ENCODE assay signal across 8 mouse cellular contexts in genomic region chr2:70508496-70508895, GRCm38 (mm10). TPM values are rescaled to one million over a fixed set of nuclear protein-coding genes. Genes with fewer than 3 reads are reported as not detected.
DNase-seq lines count a peak whose midpoint lies in the region; ATAC-seq and TF ChIP-seq lines count a peak whose summit lies in the region.

TSS of gene Erich2 (plus strand) at chr2:70508819.

- no peaks in the 10 kb centered on the region for H3K36me3 ChIP-seq in kidney, postnatal 0 days (ENCODE audit: insufficient read depth, low read length)
- no peaks in the 10 kb centered on the region for H3K36me3 ChIP-seq in hindbrain, embryonic 16.5 days (ENCODE audit: control insufficient read depth, insufficient read depth, low read length)
- H3K36me3 ChIP-seq in neural tube, embryonic 12.5 days = no peaks in the 10 kb centered on the region

- 12% methylated on average over 10 of the region's 10 CpGs for WGBS in kidney, postnatal 0 days
- 10% methylated on average over 10 of the region's 10 CpGs for WGBS in hindbrain, embryonic 16.5 days
- 13% methylated on average over 10 of the region's 10 CpGs for WGBS in neural tube, embryonic 12.5 days

- intact Hi-C loops in gastrocnemius, postnatal 14 days (cut with DNase I; ENCODE audit: low total_unique reads) = no loop called here

- no peaks in the 10 kb centered on the region for H3K27me3 ChIP-seq in kidney, postnatal 0 days (ENCODE audit: insufficient read depth, low read length)
- no peaks in the 10 kb centered on the region for H3K27me3 ChIP-seq in hindbrain, embryonic 16.5 days (replicated peaks; ENCODE audit: control insufficient read depth, insufficient read depth, low read length)
- H3K27me3 ChIP-seq in neural tube, embryonic 12.5 days (replicated peaks) = no peaks in the 10 kb centered on the region

- no peaks in the 10 kb centered on the region for H3K9me3 ChIP-seq in kidney, postnatal 0 days (replicated peaks; ENCODE audit: low read length)
- H3K9me3 ChIP-seq in hindbrain, embryonic 16.5 days (ENCODE audit: control insufficient read depth, low read length) = no peaks in the 10 kb centered on the region
- no peaks in the 10 kb centered on the region for H3K9me3 ChIP-seq in neural tube, embryonic 12.5 days

- peak within 1 kb of the TSS; percentile 58 for H3K9ac ChIP-seq in kidney, postnatal 0 days (ENCODE audit: low read depth, low read length)
- H3K9ac ChIP-seq in hindbrain, embryonic 16.5 days (ENCODE audit: low read depth, low read length) = peak within 1 kb of the TSS; percentile 69
- H3K9ac ChIP-seq in neural tube, embryonic 12.5 days = peak within 1 kb of the TSS; percentile 57

- no peak for TF ChIP-seq CTCF in kidney, postnatal 0 days (IDR thresholded peaks at IDR 0.05; ENCODE audit: low read depth)
- TF ChIP-seq CTCF in cortical plate, adult 2 months (IDR thresholded peaks at IDR 0.05; ENCODE audit: extremely low read depth, insufficient read depth, low read length) = no peak

- peak within 1 kb of the TSS; percentile 36; the same call in 1 of the 2 replicates for H3K27ac ChIP-seq in kidney, postnatal 0 days
- no peak within 1 kb of the TSS for H3K27ac ChIP-seq in cortical plate, adult 2 months (ENCODE audit: insufficient read depth, low read length)
- no peak within 1 kb of the TSS for H3K27ac ChIP-seq in hindbrain, embryonic 16.5 days (ENCODE audit: low read depth, low read length)
- H3K27ac ChIP-seq in neural tube, embryonic 12.5 days = no peak within 1 kb of the TSS

- peak within 1 kb of the TSS; percentile 54 for H3K4me3 ChIP-seq in kidney, postnatal 0 days (replicated peaks; ENCODE audit: low read depth, low read length)
- peak within 1 kb of the TSS; percentile 36 for H3K4me3 ChIP-seq in cortical plate, adult 2 months (ENCODE audit: insufficient read depth, low read length)
- H3K4me3 ChIP-seq in hindbrain, embryonic 16.5 days (ENCODE audit: low read length) = peak within 1 kb of the TSS; percentile 64
- peak within 1 kb of the TSS; percentile 47 for H3K4me3 ChIP-seq in neural tube, embryonic 12.5 days

- ATAC-seq in kidney, postnatal 0 days (replicated peaks; ENCODE audit: low FRiP score, low read depth) = no peak
- peak; percentile 22 for ATAC-seq in hindbrain, embryonic 16.5 days
- ATAC-seq in neural tube, embryonic 12.5 days (ENCODE audit: low FRiP score, low read depth) = no peak; the same call in 1 of the 2 replicates

- no peak for TF ChIP-seq POLR2A in cortical plate, adult 2 months (IDR thresholded peaks at IDR 0.05; ENCODE audit: extremely low read depth, insufficient read depth, low read length)

- H3K4me1 ChIP-seq in kidney, postnatal 0 days (replicated peaks; ENCODE audit: insufficient read depth, low read length) = 0 out of 2 replicates have a peak, but pooled peaks cover 9% of the 10 kb centered on the region
- H3K4me1 ChIP-seq in cortical plate, adult 2 months (ENCODE audit: control insufficient read depth, insufficient read depth, low read length) = no peaks in the 10 kb centered on the region
- H3K4me1 ChIP-seq in hindbrain, embryonic 16.5 days (ENCODE audit: control insufficient read depth, insufficient read depth, low read depth, low read length) = peaks cover 7% of the 10 kb centered on the region
- peaks cover 5% of the 10 kb centered on the region; the same call in 1 of the 2 replicates for H3K4me1 ChIP-seq in neural tube, embryonic 12.5 days

- DNase-seq in kidney, postnatal 0 days (ENCODE audit: low spot score) = peak; percentile 42
- no peak for DNase-seq in kidney, adult 9 months
- no peak for DNase-seq in layer of hippocampus, adult 11-12 months (ENCODE audit: low spot score)
- DNase-seq in right cerebral cortex, adult 18-20 months = no peak
- no peak for DNase-seq in gastrocnemius, postnatal 14 days

- H3K4me2 ChIP-seq in kidney, postnatal 0 days (ENCODE audit: low read length) = peak within 1 kb of the TSS; percentile 84
- peak within 1 kb of the TSS; percentile 95 for H3K4me2 ChIP-seq in hindbrain, embryonic 16.5 days (ENCODE audit: low read length)
- peak within 1 kb of the TSS; percentile 90 for H3K4me2 ChIP-seq in neural tube, embryonic 12.5 days (replicated peaks)

RNA-seq across cellular contexts. Expression of gene Erich2, which starts in this region (rescaled TPM):
- 5.6 and 6.8 TPM in 2 replicates for polyA plus RNA-seq in kidney, postnatal 0 days (2015; fragmentation: Nextera tagmentation; extraction: Ambion mirVana)
- 0.44 and 1.3 TPM in 2 replicates for polyA plus RNA-seq in cortical plate, adult 2 months (2012; rRNA removed)
- 3.1 and 4.0 TPM in 2 replicates for polyA plus RNA-seq in hindbrain, embryonic 16.5 days (2015; fragmentation: Nextera tagmentation; extraction: Ambion mirVana)
- polyA plus RNA-seq in neural tube, embryonic 12.5 days (2016; fragmentation: Nextera tagmentation; extraction: Ambion mirVana) = 0.73 and 1.4 TPM in 2 replicates
- not detected for total RNA-seq in gastrocnemius, postnatal 14 days (2021)
